Comparison of ENCODE assay signal across 22 mouse cellular contexts in the genomic region with DNA sequence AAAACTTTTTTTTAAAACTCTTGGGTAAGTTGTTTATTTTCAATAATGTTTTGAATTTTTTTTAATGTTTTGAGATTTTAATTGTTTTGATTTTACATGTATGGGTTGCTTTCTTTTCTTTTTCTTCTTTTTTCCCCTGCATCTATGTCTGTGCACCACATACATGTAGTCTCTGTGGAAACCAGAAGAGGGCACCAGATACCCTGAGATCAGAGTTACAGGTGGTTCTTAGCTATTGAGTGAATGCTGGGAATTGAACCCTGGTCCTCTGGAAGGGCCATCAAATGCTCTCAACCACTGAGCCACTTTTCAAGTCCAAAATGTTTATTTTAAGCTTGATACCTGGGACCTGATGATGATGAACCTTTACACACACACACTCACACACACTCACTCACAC.
DNase-seq lines count a peak whose midpoint lies in the region; ATAC-seq and TF ChIP-seq lines count a peak whose summit lies in the region.
"Had no signal": no experiment of that assay in that cellular context is flagged by ENCODE, and none has a peak within 500 bp of the region (broad histone marks: within the 10 kb centered on the region; RNA-seq: fewer than 3 reads in every experiment).

No protein-coding gene starts in this region.

- no peak overlapping the region for H3K4me2 ChIP-seq in kidney, postnatal 0 days (ENCODE audit: low read length)
- H3K4me2 ChIP-seq in kidney, embryonic 16.5 days (replicated peaks; ENCODE audit: low read depth, low read length) = no peak overlapping the region
- no peak overlapping the region for H3K4me2 ChIP-seq in lung, postnatal 0 days (replicated peaks; ENCODE audit: low read depth, low read length)
- no peak overlapping the region for H3K4me2 ChIP-seq in hindbrain, embryonic 16.5 days (ENCODE audit: low read length)
- H3K4me2 ChIP-seq: heart, embryonic 11.5 days; hindbrain, embryonic 15.5 days; liver, embryonic 15.5 days had no signal

- no peaks in the 10 kb centered on the region for H3K27me3 ChIP-seq in kidney, postnatal 0 days (ENCODE audit: insufficient read depth, low read length)
- H3K27me3 ChIP-seq in kidney, embryonic 16.5 days (ENCODE audit: insufficient read depth, low read length) = no peaks in the 10 kb centered on the region
- no peaks in the 10 kb centered on the region for H3K27me3 ChIP-seq in lung, postnatal 0 days (replicated peaks; ENCODE audit: insufficient read depth, low read length)
- no peaks in the 10 kb centered on the region for H3K27me3 ChIP-seq in hindbrain, embryonic 16.5 days (replicated peaks; ENCODE audit: control insufficient read depth, insufficient read depth, low read length)
- H3K27me3 ChIP-seq: hindbrain, embryonic 15.5 days; liver, embryonic 15.5 days; Patski had no signal

- no peaks in the 10 kb centered on the region for H3K36me3 ChIP-seq in kidney, postnatal 0 days (ENCODE audit: insufficient read depth, low read length)
- peaks cover 7% of the 10 kb centered on the region; the same call in 1 of the 2 replicates for H3K36me3 ChIP-seq in kidney, embryonic 16.5 days (ENCODE audit: insufficient read depth, low read length)
- H3K36me3 ChIP-seq in lung, postnatal 0 days (ENCODE audit: insufficient read depth, low read length) = no peaks in the 10 kb centered on the region
- no peaks in the 10 kb centered on the region for H3K36me3 ChIP-seq in hindbrain, embryonic 16.5 days (ENCODE audit: control insufficient read depth, insufficient read depth, low read length)
- H3K36me3 ChIP-seq: hindbrain, embryonic 15.5 days had no signal

- no peaks in the 10 kb centered on the region for H3K4me1 ChIP-seq in kidney, postnatal 0 days (replicated peaks; ENCODE audit: insufficient read depth, low read length)
- H3K4me1 ChIP-seq in kidney, embryonic 16.5 days (ENCODE audit: insufficient read depth, low read length) = peaks cover 5% of the 10 kb centered on the region; the same call in 1 of the 2 replicates
- no peaks in the 10 kb centered on the region for H3K4me1 ChIP-seq in lung, postnatal 0 days (ENCODE audit: insufficient read depth, low read depth, low read length)
- H3K4me1 ChIP-seq in hindbrain, embryonic 16.5 days (ENCODE audit: control insufficient read depth, insufficient read depth, low read depth, low read length) = no peaks in the 10 kb centered on the region
- H3K4me1 ChIP-seq: hindbrain, embryonic 15.5 days; limb, embryonic 10.5 days; liver, embryonic 15.5 days had no signal

- DNase-seq in CD4-positive, CD25-positive, alpha-beta regulatory T cell, adult 2 months (ENCODE audit: low read depth, low spot score) = peak; percentile 12
- DNase-seq in kidney, postnatal 0 days (ENCODE audit: low spot score) = no peak
- no peak for DNase-seq in lung, postnatal 0 days (ENCODE audit: low spot score)
- DNase-seq in lung, postnatal 25 days (ENCODE audit: low spot score) = no peak
- no peak for DNase-seq in T-cell, adult 2 months (ENCODE audit: low spot score)
- DNase-seq: adrenal gland, postnatal 36 days; cerebellum, adult 11-12 months; cerebellum, postnatal 14 days; embryo, embryonic 11 days; heart, postnatal 36 days; kidney, adult 18-20 months; kidney, postnatal 14 days; lung, postnatal 36 days had no signal

- H3K9ac ChIP-seq in kidney, postnatal 0 days (ENCODE audit: low read depth, low read length) = no peak overlapping the region
- H3K9ac ChIP-seq in kidney, embryonic 16.5 days (replicated peaks; ENCODE audit: low read length) = no peak overlapping the region
- H3K9ac ChIP-seq in lung, postnatal 0 days (replicated peaks; ENCODE audit: low read depth) = no peak overlapping the region
- H3K9ac ChIP-seq in hindbrain, embryonic 16.5 days (ENCODE audit: low read depth, low read length) = no peak overlapping the region
- H3K9ac ChIP-seq: hindbrain, embryonic 15.5 days; liver, embryonic 15.5 days had no signal

- H3K9me3 ChIP-seq in kidney, postnatal 0 days (replicated peaks; ENCODE audit: low read length) = peaks cover 4% of the 10 kb centered on the region; the same call in 1 of the 2 replicates
- H3K9me3 ChIP-seq in kidney, embryonic 16.5 days (ENCODE audit: low read length) = peaks cover 6% of the 10 kb centered on the region; the same call in 1 of the 2 replicates
- no peaks in the 10 kb centered on the region for H3K9me3 ChIP-seq in lung, postnatal 0 days (ENCODE audit: low read length)
- H3K9me3 ChIP-seq in hindbrain, embryonic 16.5 days (ENCODE audit: control insufficient read depth, low read length) = no peaks in the 10 kb centered on the region
- H3K9me3 ChIP-seq: hindbrain, embryonic 15.5 days; limb, embryonic 10.5 days had no signal

- H3K4me3 ChIP-seq in kidney, postnatal 0 days (replicated peaks; ENCODE audit: low read depth, low read length) = no peak overlapping the region
- H3K4me3 ChIP-seq in kidney, embryonic 16.5 days (ENCODE audit: low read length) = no peak overlapping the region
- no peak overlapping the region for H3K4me3 ChIP-seq in lung, postnatal 0 days (ENCODE audit: low read depth, low read length)
- no peak overlapping the region for H3K4me3 ChIP-seq in hindbrain, embryonic 16.5 days (ENCODE audit: low read length)
- H3K4me3 ChIP-seq: hindbrain, embryonic 15.5 days; limb, embryonic 10.5 days; liver, embryonic 15.5 days had no signal

- peak; percentile 43; the same call in 1 of the 2 replicates for TF ChIP-seq CTCF in kidney, postnatal 0 days (IDR thresholded peaks at IDR 0.05; ENCODE audit: low read depth)
- peak; percentile 42 for TF ChIP-seq CTCF in lung, postnatal 0 days (IDR thresholded peaks at IDR 0.05)

- TF ChIP-seq EP300 in lung, postnatal 0 days (IDR thresholded peaks at IDR 0.05) = no peak

- no peak overlapping the region for H3K27ac ChIP-seq in kidney, postnatal 0 days
- no peak overlapping the region for H3K27ac ChIP-seq in kidney, embryonic 16.5 days (ENCODE audit: low read length)
- H3K27ac ChIP-seq in lung, postnatal 0 days (ENCODE audit: low read length) = no peak overlapping the region
- H3K27ac ChIP-seq in hindbrain, embryonic 16.5 days (ENCODE audit: low read depth, low read length) = no peak overlapping the region
- H3K27ac ChIP-seq: hindbrain, embryonic 15.5 days; limb, embryonic 10.5 days; liver, embryonic 15.5 days had no signal

- no peak for ATAC-seq in CD4-positive, CD25-positive, alpha-beta regulatory T cell, adult 4 months
- no peak for ATAC-seq in kidney, postnatal 0 days (replicated peaks; ENCODE audit: low FRiP score, low read depth)
- ATAC-seq in kidney, embryonic 16.5 days (ENCODE audit: low FRiP score, low TSS enrichment) = no peak
- ATAC-seq in lung, postnatal 0 days = no peak
- ATAC-seq in hindbrain, embryonic 16.5 days = no peak
- ATAC-seq: forebrain, embryonic 16.5 days; Patski had no signal
